Mouse (Mus musculus): ENCODE data around the gene Prkg1.

DNA sequence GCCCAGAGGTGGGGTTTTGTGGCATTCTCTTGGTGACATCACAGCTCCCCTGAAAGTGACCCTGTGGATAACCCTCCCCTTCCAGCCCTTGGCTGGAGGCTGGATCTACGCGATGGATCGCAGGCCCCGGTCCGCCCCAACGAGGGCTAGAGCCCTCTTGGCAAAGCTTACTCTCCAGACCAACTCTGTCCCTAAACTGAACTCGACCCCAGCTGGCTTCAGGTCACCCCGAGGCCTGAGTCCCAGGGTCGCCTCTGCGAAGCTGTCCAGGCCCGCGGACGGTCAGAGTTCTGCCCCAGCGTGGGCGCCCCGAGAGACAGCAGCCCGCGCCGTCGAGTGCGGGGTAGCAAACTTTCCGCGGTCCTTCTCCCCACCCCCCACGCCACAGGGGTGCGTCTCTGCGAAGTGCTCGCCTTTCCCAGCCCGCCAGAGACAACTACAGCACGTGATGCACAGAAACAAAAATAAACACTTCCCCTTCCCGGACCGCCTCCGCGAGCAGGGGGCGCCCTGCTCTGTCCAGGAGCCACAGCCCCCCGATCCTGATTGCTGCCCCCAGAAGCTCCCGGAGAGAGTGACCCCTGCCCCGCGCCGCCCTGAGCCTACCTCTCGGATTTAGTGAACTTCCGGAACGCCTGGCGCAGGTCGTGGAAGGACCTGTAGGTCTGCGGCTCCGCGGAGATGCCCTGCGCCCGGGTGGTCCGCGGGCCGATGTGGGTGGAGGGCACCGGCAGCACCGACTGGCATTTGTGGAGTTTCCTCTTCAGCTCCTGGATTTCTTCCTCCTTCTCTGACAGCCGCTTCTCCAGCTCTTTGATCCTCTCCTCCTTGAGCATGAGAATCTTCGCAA, 657 bp downstream of the Prkg1 start:
- no peak for TF ChIP-seq POLR2A (IDR thresholded peaks at IDR 0.05; ENCODE audit: extremely low read depth, insufficient read depth, low read length)
- no peak for TF ChIP-seq CTCF (IDR thresholded peaks at IDR 0.05; ENCODE audit: extremely low read depth, insufficient read depth, low read length)
